Mouse (Mus musculus) activated CD4-positive, CD25-positive, alpha-beta regulatory T cell, adult 4 months (primary cell): ENCODE data around the gene Plcb3. TPM values are rescaled to one million over a fixed set of nuclear protein-coding genes. Genes with fewer than 3 reads are reported as not detected.
"Not testable (repeated sequence)": the region's sequence is repeated elsewhere in the genome, so short reads cannot be mapped to it uniquely, and the experiment has no call there.

ENCODE experiments used
- ATAC-seq: one replicate; pipeline ENCODE4 v1.8.0; 2017
- polyA plus RNA-seq, 2 experiments: library from polyadenylated mRNA; unstranded; fragments of 100-300 nt; shearing (Covaris generic); gene quantifications; one replicate each; pipeline ENCODE4 v1.2.1; 2017

The Plcb3 gene
- 1 to 10 TPM; 3.2 to 5.1 TPM for polyA plus RNA-seq

GRCm38 (mm10) chr19:6975537-6976521, at the start of gene Plcb3:
Plcb3 (minus strand) TSS chr19:6976470.
- ATAC-seq, result no peak

GRCm38 (mm10) chr19:7020224-7020641, 44.0 kb upstream of the Plcb3 start:
- peak; percentile 35 for ATAC-seq

- ATAC-seq, result peak; percentile 71
Measured at GRCm38 (mm10) chr19:7019191-7019590, 42.9 kb upstream of the Plcb3 start, which contains the start of gene Fermt3. Fermt3 (minus strand) TSS chr19:7019469.

GRCm38 (mm10) chr19:7018546-7018945, 42.3 kb upstream of the Plcb3 start:
- no peak for ATAC-seq

- peak; percentile 83 for ATAC-seq
Measured at GRCm38 (mm10) chr19:7017541-7018457, 41.5 kb upstream of the Plcb3 start.

GRCm38 (mm10) chr19:7014481-7015135, 38.3 kb upstream of the Plcb3 start:
- ATAC-seq, result no peak

- no peak for ATAC-seq
Measured at GRCm38 (mm10) chr19:7013984-7014383, 37.7 kb upstream of the Plcb3 start.

- no peak for ATAC-seq
Measured at GRCm38 (mm10) chr19:7012426-7012825, 36.2 kb upstream of the Plcb3 start.

- no peak for ATAC-seq
Measured at GRCm38 (mm10) chr19:7006892-7007593, 30.8 kb upstream of the Plcb3 start.

GRCm38 (mm10) chr19:6999360-7000063, 23.2 kb upstream of the Plcb3 start:
- no peak for ATAC-seq

GRCm38 (mm10) chr19:6997721-6998290, 21.5 kb upstream of the Plcb3 start:
- no peak for ATAC-seq

- ATAC-seq, result no peak
Measured at GRCm38 (mm10) chr19:6996006-6996405, 19.7 kb upstream of the Plcb3 start, which contains the start of the genes Nudt22 and Trpt1. Nudt22 (minus strand) TSS chr19:6996117. Trpt1 (plus strand) TSS chr19:6996131.

GRCm38 (mm10) chr19:6995255-6995991, 19.2 kb upstream of the Plcb3 start:
- ATAC-seq, result no peak

- ATAC-seq, result no peak
Measured at GRCm38 (mm10) chr19:6994489-6994888, 18.2 kb upstream of the Plcb3 start.

- no peak for ATAC-seq
Measured at GRCm38 (mm10) chr19:6994002-6994401, 17.7 kb upstream of the Plcb3 start.

- no peak for ATAC-seq
Measured at GRCm38 (mm10) chr19:6993011-6993770, 16.9 kb upstream of the Plcb3 start.

- ATAC-seq, result peak; percentile 97
Measured at GRCm38 (mm10) chr19:6992011-6992858, 16.0 kb upstream of the Plcb3 start, which contains the start of gene Dnajc4. Dnajc4 (minus strand) TSS chr19:6992572.

- not testable (repeated sequence) for ATAC-seq
Measured at GRCm38 (mm10) chr19:6991166-6991565, 14.9 kb upstream of the Plcb3 start.
